Mouse (Mus musculus): Measurements from ENCODE around the gene Tsga10.

GRCm38 (mm10) chr1:37890025-37890652, 23.9 kb upstream of the Tsga10 start, which contains the start of the genes Mitd1 and Mrpl30:
- TF ChIP-seq CTCF (IDR thresholded peaks at IDR 0.05; ENCODE audit: borderline replicate concordance, insufficient read depth, low read length) (no peak), POLR2A (IDR thresholded peaks at IDR 0.05; ENCODE audit: low read depth, low read length) (peak; percentile 79)
